Mouse (Mus musculus): ENCODE measurements at regions not wholly inside any gene's neighbourhood (a gene's known extent, or its start where the extent isn't known, plus 50 kb on each side); places are given as distances from the start of the nearest gene placed in this dataset.

DNA sequence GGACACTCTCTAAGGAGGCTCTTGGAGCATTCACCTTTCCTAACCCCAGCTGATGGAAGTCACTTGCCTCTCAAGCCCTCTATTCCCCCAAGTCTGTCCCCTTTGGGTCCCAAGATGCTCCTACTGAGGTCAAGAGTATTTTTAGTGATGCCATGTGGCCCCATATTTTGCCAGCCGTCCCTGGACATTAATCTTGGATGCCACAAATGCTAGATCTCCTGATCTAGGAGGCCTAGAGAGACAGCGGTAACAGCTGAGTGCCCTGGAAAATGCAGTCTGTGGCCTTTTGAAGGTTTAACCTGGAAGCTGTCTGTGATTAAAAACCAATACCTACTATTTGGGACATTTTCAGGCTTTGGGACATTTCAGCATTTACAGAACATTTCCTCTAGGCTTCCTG, 188.9 kb upstream of the Bcl6 start:
- DNase-seq: no peak

GRCm38 (mm10) chr16:24177131-24177530, 188.5 kb upstream of the Bcl6 start:
- DNase-seq: no peak

DNA sequence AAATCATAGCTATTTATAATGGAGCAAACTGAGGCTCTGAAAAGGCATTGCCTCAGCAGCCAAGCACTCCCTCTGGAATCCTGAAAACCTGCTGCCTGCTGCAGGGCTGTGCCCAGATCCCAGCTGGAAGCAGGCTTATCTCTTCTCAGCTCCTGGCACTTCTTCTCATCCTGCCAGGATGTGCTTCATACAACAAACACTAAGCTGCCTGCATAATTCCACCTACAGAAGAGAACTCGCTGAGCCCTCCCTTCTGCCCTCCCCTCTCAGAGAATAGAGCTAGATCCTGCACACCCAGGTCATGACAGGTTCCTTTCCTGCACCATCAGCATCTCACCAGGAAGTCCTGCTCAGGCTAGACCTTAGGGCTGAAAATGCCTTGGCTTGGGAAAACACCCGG, 187.4 kb upstream of the Bcl6 start:
- DNase-seq: no peak

DNA sequence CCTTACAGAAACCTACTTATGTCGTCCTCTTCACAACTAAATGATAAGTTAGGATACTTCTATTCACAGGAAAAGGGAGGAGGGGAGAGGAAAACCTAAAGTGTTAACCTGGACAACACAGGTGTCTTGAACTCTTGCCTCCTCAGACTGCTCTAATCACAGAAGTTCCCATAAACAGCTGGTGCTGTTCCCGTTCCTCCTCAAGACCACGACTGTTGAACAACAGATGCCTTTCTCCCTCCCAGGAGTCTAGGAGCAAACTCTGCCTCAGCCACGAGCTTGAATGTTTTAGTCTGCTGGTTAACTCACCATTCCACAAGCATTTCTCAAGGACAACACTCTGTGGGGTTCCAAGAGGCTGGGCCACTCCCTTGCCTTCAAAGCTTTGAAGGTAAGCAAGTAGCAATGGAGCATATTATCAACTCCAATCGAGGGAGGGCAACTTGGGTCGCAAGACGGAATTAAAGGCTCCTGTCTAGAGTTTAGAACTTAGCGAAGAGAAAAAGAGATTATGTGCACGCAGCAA, 186.6 kb upstream of the Bcl6 start:
- no peak for DNase-seq

- DNase-seq: no peak
Measured at GRCm38 (mm10) chr16:24174595-24174994, 185.9 kb upstream of the Bcl6 start.

GRCm38 (mm10) chr16:24173783-24174518, 185.3 kb upstream of the Bcl6 start:
- no peak for DNase-seq

GRCm38 (mm10) chr16:24172653-24173052, 184.0 kb upstream of the Bcl6 start:
- no peak for DNase-seq

- no peak for DNase-seq
Measured at GRCm38 (mm10) chr16:24172065-24172464, 183.4 kb upstream of the Bcl6 start.

DNA sequence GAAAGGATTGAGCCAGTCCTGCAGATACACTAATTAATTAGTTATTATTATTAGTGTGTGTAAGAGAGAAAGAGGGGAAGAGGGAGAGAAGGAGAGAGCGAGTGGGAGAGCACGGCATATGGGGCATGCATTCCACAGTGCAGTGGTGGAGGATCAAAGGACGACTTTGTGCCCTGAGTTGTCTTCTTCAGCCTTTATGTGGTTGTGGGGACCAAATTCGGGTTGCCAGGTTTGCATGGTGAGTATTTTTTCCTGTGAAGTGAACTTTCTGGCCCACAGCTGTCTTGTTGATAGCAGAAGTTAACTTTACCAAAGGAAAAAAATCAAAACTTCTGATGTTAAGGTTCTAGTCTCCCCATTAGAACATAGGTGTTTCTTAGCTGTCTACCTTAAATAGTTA, 182.5 kb upstream of the Bcl6 start:
- DNase-seq: no peak

DNA sequence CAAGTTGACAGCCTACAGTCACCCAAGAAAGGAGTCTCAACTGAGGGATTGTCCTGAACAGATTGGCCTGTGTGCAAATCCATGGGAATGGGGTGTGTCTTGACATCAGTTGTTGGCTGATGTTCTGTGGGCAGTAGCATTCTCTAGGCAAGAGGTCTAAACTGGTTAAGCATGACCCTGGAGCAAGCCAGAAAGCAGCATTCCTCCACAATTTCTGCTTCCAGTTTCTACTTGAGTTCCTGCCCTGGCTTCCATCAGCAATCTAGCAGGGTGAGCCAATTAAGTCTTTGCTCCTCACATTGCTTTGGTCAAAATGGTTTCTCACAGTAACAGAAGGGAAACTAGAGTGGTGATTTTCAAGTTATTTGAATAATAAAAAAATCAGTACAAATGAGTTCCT, 177.8 kb upstream of the Bcl6 start:
- no peak for DNase-seq

- DNase-seq: peak; percentile 4
Measured at GRCm38 (mm10) chr16:24165461-24166081, 176.9 kb upstream of the Bcl6 start.

DNA sequence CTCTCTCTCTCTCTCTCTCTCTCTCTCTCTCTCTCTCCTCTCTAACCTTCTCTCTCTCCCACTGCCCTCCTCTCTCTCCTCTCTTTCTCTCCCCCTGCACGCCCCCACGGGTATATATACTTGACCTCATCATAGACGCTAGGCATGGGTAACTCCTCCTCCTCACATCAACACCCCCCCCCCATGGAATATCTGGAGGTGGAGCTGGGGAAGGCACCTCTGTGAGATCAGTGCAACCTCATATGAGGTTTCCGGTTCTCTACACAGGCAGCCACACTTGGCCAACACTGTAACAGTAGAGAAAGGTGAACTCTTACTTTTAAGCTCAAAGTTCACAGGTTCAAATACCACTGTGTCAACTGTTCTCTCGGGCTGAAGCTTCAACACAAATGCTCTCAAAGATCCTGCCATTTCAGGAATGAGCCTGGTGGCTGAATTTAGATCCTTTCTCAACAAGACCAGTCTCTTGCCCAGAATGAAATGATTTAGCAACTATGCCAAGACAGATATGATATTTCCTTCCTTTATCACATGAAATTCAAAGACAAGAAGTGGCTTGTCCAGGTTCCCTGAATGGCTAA, 172.1 kb upstream of the Bcl6 start:
- no peak for DNase-seq

DNA sequence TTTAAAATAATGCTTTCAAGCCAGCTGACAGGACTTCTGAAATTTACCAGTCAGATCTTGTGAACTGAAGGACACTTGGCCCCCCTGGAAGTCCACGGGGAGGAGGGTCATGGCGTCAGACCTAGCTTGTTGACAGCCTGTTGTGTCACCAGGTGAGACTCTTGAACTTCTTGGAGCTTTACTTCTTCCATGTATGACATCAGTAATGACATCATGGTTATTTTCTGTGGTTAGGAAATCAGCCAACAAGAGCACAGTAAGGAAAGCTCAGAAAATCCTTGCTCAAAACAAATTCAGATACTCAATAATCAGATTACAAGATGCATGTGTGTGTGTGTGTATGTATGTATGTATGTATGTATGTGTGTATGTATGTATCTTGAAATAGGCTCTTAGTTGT, 170.7 kb upstream of the Bcl6 start:
- no peak for DNase-seq

GRCm38 (mm10) chr16:24157753-24158152, 169.1 kb upstream of the Bcl6 start:
- no peak for DNase-seq

GRCm38 (mm10) chr16:24156729-24157430, 168.2 kb upstream of the Bcl6 start:
- DNase-seq: no peak

- no peak for DNase-seq
Measured at GRCm38 (mm10) chr16:24154816-24155357, 166.2 kb upstream of the Bcl6 start.

GRCm38 (mm10) chr16:24153943-24154342, 165.3 kb upstream of the Bcl6 start:
- DNase-seq: no peak

- no peak for DNase-seq
Measured at GRCm38 (mm10) chr16:24151831-24152247, 163.2 kb upstream of the Bcl6 start.

GRCm38 (mm10) chr16:24151178-24151725, 162.6 kb upstream of the Bcl6 start:
- DNase-seq: peak; percentile 59

DNA sequence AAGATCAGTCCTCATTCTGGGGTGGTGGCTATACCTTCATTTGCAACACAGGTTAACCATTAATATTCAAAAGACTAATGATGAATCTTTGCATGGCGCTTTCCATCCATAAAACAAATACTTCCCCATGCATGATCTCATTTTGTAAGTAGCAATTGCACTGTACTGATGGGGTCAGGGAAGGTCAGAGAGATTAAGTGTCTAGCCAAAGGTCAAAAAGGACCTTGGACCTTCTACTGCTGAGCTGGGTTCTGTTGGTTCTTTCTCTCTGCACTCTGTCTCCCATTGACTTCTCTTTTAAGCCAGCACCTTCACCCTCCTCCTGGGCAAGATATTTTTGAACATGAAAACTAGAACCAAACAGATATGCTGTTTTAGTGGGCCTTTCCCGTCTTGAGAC, 161.9 kb upstream of the Bcl6 start:
- no peak for DNase-seq

GRCm38 (mm10) chr16:24149441-24149840, 160.8 kb upstream of the Bcl6 start:
- DNase-seq: no peak

DNA sequence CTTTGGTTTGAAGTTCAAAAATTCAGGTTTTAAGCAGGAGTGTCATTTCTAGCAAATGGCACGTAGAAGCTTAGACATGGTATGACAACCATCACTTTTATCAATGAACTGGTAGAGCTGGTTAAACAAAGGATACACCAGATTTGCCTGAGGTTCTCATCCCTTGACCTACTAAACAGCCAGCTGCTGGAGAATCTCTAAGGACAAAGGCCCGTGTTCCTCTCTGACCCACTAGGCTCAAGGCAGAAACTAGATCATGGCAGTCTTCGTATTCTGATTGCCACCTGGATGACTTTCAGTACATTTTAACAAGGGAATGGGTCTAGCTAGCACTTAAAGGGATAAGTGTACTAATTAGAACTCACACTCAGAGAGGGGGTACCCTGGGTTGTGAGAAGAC, 155.2 kb upstream of the Bcl6 start:
- no peak for DNase-seq

Data from liver (tissue).